ENCODE assay signal across 15 mouse cellular contexts in the genomic region with DNA sequence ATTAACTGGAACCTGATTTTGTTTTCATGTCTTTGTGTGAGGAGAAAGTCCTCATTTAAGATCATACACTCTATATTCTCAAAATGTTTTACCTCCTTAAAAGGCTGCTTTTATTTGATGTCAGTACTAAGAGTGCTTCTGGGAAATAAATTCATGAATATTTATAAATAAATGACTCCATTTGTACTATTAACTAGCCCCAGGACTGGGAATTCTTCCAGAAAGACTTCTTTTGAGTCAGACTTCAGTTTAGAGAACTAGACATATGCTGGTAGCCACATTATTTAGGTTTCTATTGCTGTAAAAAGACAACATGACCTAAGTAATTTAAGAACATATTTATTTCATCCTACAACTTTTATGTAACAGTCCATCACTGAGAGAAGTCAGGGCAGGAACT. TPM values are rescaled to one million over a fixed set of nuclear protein-coding genes. Genes with fewer than 3 reads are reported as not detected.
"Had no signal": no experiment of that assay in that cellular context is flagged by ENCODE, and none has a peak within 500 bp of the region (broad histone marks: within the 10 kb centered on the region; RNA-seq: fewer than 3 reads in every experiment).

No protein-coding gene starts in this region.

- H3K27me3 ChIP-seq: intestine, embryonic 15.5 days; kidney, embryonic 15.5 days; limb, embryonic 15.5 days; liver, embryonic 13.5 days; midbrain, embryonic 15.5 days had no signal

- H3K9me3 ChIP-seq: intestine, embryonic 15.5 days; kidney, embryonic 15.5 days; limb, embryonic 15.5 days; liver, embryonic 13.5 days; midbrain, embryonic 15.5 days had no signal

- H3K27ac ChIP-seq: intestine, embryonic 15.5 days; kidney, embryonic 15.5 days; limb, embryonic 15.5 days; liver, embryonic 13.5 days; midbrain, embryonic 15.5 days had no signal

- ATAC-seq: intestine, embryonic 15.5 days; liver, postnatal 0 days; midbrain, embryonic 15.5 days had no signal

- H3K4me3 ChIP-seq: intestine, embryonic 15.5 days; kidney, embryonic 15.5 days; limb, embryonic 15.5 days; liver, embryonic 13.5 days; midbrain, embryonic 15.5 days had no signal

- H3K36me3 ChIP-seq: intestine, embryonic 15.5 days; kidney, embryonic 15.5 days; limb, embryonic 15.5 days; liver, embryonic 13.5 days; midbrain, embryonic 15.5 days had no signal

- H3K9ac ChIP-seq: intestine, embryonic 15.5 days; kidney, embryonic 15.5 days; limb, embryonic 15.5 days; liver, embryonic 13.5 days; liver, postnatal 0 days; midbrain, embryonic 15.5 days had no signal

- H3K4me1 ChIP-seq: intestine, embryonic 15.5 days; kidney, embryonic 15.5 days; limb, embryonic 15.5 days; liver, embryonic 13.5 days; midbrain, embryonic 15.5 days had no signal

- DNase-seq: kidney, adult 18-20 months; kidney, postnatal 25 days; layer of hippocampus, postnatal 36 days; liver, embryonic 13.5 days; liver, postnatal 0 days; lung, postnatal 36 days; right cerebral cortex, postnatal 14 days; thymus, postnatal 36 days had no signal

- H3K4me2 ChIP-seq: intestine, embryonic 15.5 days; kidney, embryonic 15.5 days; limb, embryonic 15.5 days; liver, embryonic 13.5 days; midbrain, embryonic 15.5 days had no signal

RNA-seq across cellular contexts. Expression of a gene that starts 13.4 kb away (rescaled TPM):
- total RNA-seq: layer of hippocampus, postnatal 36 days; left cerebral cortex, postnatal 25 days; megakaryocyte progenitor cell, adult 5-6 weeks had no signal
- polyA plus RNA-seq: liver, embryonic 13.5 days; liver, postnatal 0 days; midbrain, embryonic 15.5 days; thymus, postnatal 0 days had no signal
